Mouse (Mus musculus): ENCODE measurements at regions not wholly inside any gene's neighbourhood (a gene's known extent, or its start where the extent isn't known, plus 50 kb on each side); places are given as distances from the start of the nearest gene placed in this dataset.

DNA sequence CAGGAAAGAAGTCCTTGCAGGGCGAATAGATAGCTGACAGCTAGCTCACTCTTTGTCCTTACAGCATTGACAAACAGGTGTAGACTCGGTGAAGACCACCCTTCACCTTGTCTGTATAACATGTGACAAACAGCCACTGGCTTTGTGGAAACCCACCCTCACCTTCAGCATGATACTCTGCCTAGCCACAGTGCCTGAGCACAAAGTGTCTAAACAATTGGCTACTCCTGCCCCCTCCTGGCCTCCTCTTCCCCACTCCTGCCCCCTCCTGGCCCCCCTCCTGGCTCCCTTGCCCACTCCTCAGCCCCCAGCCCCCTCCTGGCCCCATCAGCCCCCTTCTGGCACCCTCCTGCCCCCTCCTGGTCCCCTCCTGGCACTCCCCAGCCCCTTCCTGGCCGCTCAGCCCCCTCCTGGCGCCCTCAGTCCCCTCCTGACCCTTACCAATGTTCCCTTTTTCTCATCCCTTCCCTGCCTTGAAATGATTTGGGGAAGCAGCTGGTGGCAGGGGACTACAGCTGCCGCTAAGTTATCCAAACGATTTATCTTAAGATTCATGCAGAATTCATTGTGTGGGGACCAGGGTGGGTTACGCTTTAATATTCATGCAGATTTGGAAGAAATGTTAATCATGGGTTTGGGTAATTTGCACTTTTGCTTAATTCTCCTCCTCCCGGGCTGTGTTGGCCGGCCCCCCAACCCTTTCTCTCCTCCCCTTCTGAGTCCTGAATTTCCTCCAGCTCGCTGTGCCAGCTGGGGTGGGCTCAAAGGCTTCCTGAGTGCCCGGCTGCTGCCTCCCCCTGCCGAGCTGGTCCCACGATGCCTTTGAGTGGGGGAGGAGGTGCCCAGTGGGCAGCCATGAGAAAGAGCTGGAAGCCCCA, 131.5 kb upstream of the Rpl38 start:
- Histone ChIP-seq H3K27me3 (ENCODE audit: control insufficient read depth, insufficient read depth, low read depth, low read length) (no peaks in the 10 kb centered on the region), H3K27ac (ENCODE audit: low read length) (no peak overlapping the region), H3K4me1 (ENCODE audit: control insufficient read depth, low read depth, low read length) (no peaks in the 10 kb centered on the region), H3K4me2 (ENCODE audit: low read depth, low read length) (no peak overlapping the region), H3K9ac (ENCODE audit: low read depth, low read length) (no peak overlapping the region), H3K36me3 (ENCODE audit: control insufficient read depth, insufficient read depth) (no peaks in the 10 kb centered on the region), H3K9me3 (replicated peaks; ENCODE audit: control insufficient read depth, low read length) (no peaks in the 10 kb centered on the region), H3K4me3 (ENCODE audit: low read depth, low read length) (no peak overlapping the region)
- no peak for ATAC-seq (ENCODE audit: low read depth)
- 23% methylated on average over 13 of the region's 13 CpGs for WGBS (ENCODE audit: insufficient replicate concordance)

DNA sequence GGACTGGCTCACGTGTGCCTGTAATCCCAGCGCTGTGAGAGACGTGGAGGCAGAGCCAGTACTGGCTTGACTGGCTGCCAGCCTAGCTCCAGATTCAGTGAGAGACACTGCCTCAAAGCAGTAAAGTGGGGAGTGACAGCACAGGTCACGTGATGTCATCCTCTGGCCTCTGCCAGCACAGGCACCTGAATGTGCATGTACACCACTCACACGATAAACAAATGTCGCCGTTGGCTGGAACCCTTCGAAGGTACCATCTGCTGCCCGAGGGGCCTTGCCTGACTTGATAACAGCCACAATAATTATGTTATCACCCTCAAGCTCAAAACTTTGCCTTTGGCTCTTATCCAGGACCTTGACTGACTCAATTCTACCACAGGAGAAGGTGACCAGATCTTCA, 132.4 kb upstream of the Rpl38 start:
- Histone ChIP-seq H3K4me1 (ENCODE audit: control insufficient read depth, low read depth, low read length) (no peaks in the 10 kb centered on the region), H3K9me3 (replicated peaks; ENCODE audit: control insufficient read depth, low read length) (no peaks in the 10 kb centered on the region), H3K27ac (ENCODE audit: low read length) (no peak overlapping the region), H3K36me3 (ENCODE audit: control insufficient read depth, insufficient read depth) (no peaks in the 10 kb centered on the region), H3K27me3 (ENCODE audit: control insufficient read depth, insufficient read depth, low read depth, low read length) (no peaks in the 10 kb centered on the region), H3K4me3 (ENCODE audit: low read depth, low read length) (no peak overlapping the region), H3K9ac (ENCODE audit: low read depth, low read length) (no peak overlapping the region), H3K4me2 (ENCODE audit: low read depth, low read length) (no peak overlapping the region)
- 48% methylated on average over 9 of the region's 9 CpGs for WGBS (ENCODE audit: insufficient replicate concordance)
- ATAC-seq (ENCODE audit: low read depth): no peak

DNA sequence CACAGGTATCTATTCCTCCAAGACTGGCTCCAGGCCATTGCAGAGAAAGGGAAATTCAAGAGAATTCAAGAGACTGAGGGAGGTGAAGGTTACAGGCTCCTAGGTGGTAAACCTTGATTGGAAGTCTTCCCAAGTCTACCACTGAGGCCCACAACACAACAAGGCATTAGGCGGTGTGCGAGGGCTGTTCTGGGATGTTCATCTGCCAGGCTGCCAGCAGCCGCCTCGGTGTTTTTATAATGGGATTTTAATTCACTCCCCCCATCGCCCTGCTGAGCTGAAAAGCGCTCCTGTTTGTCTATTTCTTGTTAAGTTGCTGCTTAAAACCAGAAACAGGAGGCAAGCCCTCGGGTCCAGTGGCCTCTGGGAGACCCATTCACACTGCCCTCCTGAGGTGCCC, 133.9 kb upstream of the Rpl38 start:
- Histone ChIP-seq H3K27me3 (ENCODE audit: control insufficient read depth, insufficient read depth, low read depth, low read length) (no peaks in the 10 kb centered on the region), H3K4me3 (ENCODE audit: low read depth, low read length) (no peak overlapping the region), H3K27ac (ENCODE audit: low read length) (no peak overlapping the region), H3K4me1 (ENCODE audit: control insufficient read depth, low read depth, low read length) (no peaks in the 10 kb centered on the region), H3K36me3 (ENCODE audit: control insufficient read depth, insufficient read depth) (no peaks in the 10 kb centered on the region), H3K9me3 (replicated peaks; ENCODE audit: control insufficient read depth, low read length) (no peaks in the 10 kb centered on the region), H3K9ac (ENCODE audit: low read depth, low read length) (no peak overlapping the region), H3K4me2 (ENCODE audit: low read depth, low read length) (no peak overlapping the region)
- WGBS (ENCODE audit: insufficient replicate concordance): 69% methylated on average over 7 of the region's 7 CpGs
- no peak for ATAC-seq (ENCODE audit: low read depth)

DNA sequence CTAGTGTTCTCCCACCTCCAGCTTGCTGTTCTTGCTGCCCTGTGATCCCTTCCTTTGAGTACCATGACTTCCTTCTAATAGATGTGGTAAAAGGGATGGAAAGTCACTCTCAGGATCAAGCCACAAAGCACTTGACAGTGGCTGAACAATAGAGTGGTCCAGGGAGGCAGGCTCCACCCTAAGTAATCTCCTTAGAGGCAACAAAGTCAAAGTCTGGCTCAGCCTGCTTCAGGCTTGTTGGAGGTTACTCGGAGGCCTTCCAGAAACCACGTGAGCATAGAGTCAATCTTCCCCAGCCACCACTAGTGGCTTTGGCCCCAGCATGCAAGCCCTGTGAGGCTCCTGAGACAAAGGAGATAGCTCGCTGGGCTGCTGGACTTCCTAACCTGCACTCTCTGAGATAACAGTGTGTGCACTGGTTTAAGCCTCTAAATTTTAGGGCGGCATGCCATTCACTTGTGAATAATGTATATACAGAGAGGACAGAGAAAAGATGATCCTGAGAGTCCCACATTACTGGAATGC, 137.0 kb upstream of the Rpl38 start:
- Histone ChIP-seq H3K9ac (ENCODE audit: low read depth, low read length) (no peak overlapping the region), H3K36me3 (ENCODE audit: control insufficient read depth, insufficient read depth) (no peaks in the 10 kb centered on the region), H3K9me3 (replicated peaks; ENCODE audit: control insufficient read depth, low read length) (no peaks in the 10 kb centered on the region), H3K27me3 (ENCODE audit: control insufficient read depth, insufficient read depth, low read depth, low read length) (no peaks in the 10 kb centered on the region), H3K4me1 (ENCODE audit: control insufficient read depth, low read depth, low read length) (no peaks in the 10 kb centered on the region), H3K4me3 (ENCODE audit: low read depth, low read length) (no peak overlapping the region), H3K27ac (ENCODE audit: low read length) (no peak overlapping the region), H3K4me2 (ENCODE audit: low read depth, low read length) (no peak overlapping the region)
- WGBS (ENCODE audit: insufficient replicate concordance): 23% methylated on average over 4 of the region's 4 CpGs
- ATAC-seq (ENCODE audit: low read depth): no peak

DNA sequence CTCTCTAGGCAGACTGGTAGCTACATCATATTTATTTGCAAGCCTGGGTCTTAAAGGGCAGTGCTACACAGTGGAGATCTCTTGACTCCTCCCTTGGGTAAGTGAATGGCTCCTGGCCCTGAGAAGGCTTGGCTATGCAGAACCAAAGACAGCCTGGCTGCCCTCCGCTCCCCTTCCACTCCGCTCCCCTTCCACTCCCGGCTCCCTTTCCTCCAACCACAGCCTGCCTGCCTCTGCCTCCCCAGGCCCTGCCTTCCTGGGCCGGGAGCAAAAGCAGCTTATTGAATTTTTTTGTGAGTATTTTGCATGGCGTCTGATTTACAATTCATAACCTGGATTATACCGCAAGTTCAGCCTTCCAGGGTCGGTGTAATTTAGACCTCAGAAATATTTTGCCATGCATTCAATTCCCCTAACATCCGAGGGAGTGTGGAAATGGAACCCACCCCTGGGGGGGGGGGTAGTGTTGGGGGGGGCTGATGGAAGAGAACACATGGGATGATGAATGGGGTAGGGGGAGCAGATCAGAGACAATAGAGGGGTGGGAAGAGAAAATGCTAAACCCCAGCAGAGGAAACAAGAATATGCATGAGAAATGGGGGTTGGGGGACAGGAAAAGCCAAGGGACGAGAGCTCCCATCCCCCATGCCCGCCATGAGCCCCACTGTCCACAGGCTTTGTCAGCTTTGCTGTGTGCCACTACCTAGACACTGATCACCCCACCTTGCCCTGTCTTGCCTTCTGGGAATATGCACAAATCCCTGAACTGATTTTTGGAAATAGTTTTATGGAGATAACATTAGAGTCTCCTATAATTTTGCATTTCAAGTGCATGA, 139.2 kb upstream of the Rpl38 start:
- Histone ChIP-seq H3K27me3 (ENCODE audit: control insufficient read depth, insufficient read depth, low read depth, low read length) (no peaks in the 10 kb centered on the region), H3K4me3 (ENCODE audit: low read depth, low read length) (no peak overlapping the region), H3K36me3 (ENCODE audit: control insufficient read depth, insufficient read depth) (no peaks in the 10 kb centered on the region), H3K9ac (ENCODE audit: low read depth, low read length) (no peak overlapping the region), H3K9me3 (replicated peaks; ENCODE audit: control insufficient read depth, low read length) (no peaks in the 10 kb centered on the region), H3K27ac (ENCODE audit: low read length) (no peak overlapping the region), H3K4me1 (ENCODE audit: control insufficient read depth, low read depth, low read length) (no peaks in the 10 kb centered on the region), H3K4me2 (ENCODE audit: low read depth, low read length) (no peak overlapping the region)
- no peak for ATAC-seq (ENCODE audit: low read depth)
- 57% methylated on average over 10 of the region's 10 CpGs for WGBS (ENCODE audit: insufficient replicate concordance)

DNA sequence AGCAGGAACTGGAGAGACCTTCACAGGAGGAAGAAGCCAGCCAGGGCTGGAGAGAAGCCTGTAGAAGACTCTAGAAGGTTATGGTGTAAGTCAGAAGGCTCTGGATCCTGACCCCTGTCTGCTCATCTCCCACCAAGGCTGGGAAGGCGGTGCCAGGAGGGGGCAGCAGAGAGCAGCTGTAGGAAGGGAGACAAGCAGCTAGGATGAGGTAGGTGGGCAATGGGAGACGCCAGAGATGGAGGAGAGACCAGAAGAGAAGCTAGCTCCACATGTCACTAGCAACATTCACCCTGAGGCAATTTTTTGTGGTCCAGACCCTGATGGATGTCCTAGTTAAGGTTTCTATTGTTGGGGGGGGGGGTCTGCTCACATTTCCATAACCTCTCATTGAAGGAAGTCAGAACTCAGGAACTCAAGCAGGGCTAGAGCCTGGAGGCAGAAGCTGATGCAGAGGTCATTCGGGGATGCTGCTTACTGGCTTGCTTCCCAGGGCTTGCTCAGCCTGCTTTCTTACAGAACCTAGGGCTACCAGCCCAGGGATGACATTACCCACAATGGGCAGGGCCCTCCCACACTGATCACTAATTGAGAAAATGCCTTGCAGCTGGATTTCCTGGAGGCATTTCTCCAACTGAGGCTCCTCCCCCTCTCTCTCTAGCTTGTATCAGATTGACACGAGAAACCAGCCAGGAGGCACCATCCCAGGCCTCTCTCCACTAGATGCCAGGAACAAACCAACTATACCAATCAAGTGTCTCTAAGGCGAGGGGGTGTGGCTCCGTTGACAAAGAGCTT, 144.7 kb upstream of the Rpl38 start:
- H3K36me3 ChIP-seq (ENCODE audit: control insufficient read depth, insufficient read depth): no peaks in the 10 kb centered on the region
- ATAC-seq (ENCODE audit: low read depth): no peak
- no peak overlapping the region for H3K9ac ChIP-seq (ENCODE audit: low read depth, low read length)
- H3K4me3 ChIP-seq (ENCODE audit: low read depth, low read length): no peak overlapping the region
- H3K27ac ChIP-seq (ENCODE audit: low read length): no peak overlapping the region
- 30% methylated on average over 6 of the region's 6 CpGs for WGBS (ENCODE audit: insufficient replicate concordance)
- H3K27me3 ChIP-seq (ENCODE audit: control insufficient read depth, insufficient read depth, low read depth, low read length): no peaks in the 10 kb centered on the region
- no peaks in the 10 kb centered on the region for H3K4me1 ChIP-seq (ENCODE audit: control insufficient read depth, low read depth, low read length)
- no peaks in the 10 kb centered on the region for H3K9me3 ChIP-seq (replicated peaks; ENCODE audit: control insufficient read depth, low read length)
- H3K4me2 ChIP-seq (ENCODE audit: low read depth, low read length): no peak overlapping the region

DNA sequence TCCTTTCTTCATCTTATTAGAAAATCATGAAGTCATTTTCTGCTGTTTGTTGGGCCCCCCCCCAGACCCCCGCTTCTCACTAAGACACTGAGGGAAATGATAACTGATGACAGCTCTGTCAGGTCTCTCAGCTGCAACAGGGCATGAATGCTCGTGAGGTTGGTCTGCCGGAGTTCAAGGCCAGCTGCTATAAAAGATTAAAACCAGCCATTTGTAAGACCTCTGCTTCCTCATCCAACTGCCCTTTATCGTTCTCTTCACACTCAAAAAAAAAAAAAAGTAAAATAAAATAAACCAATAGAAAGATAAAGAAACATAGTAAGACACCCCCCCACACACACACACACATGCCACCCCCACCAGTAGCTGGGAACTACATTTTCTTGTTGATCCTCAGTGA, 153.0 kb upstream of the Rpl38 start:
- H3K9ac ChIP-seq (ENCODE audit: low read depth, low read length): no peak overlapping the region
- WGBS (ENCODE audit: insufficient replicate concordance): 11% methylated on average over 4 of the region's 4 CpGs
- no peak for ATAC-seq (ENCODE audit: low read depth)
- no peaks in the 10 kb centered on the region for H3K27me3 ChIP-seq (ENCODE audit: control insufficient read depth, insufficient read depth, low read depth, low read length)
- H3K36me3 ChIP-seq (ENCODE audit: control insufficient read depth, insufficient read depth): no peaks in the 10 kb centered on the region
- H3K4me2 ChIP-seq (ENCODE audit: low read depth, low read length): no peak overlapping the region
- H3K4me1 ChIP-seq (ENCODE audit: control insufficient read depth, low read depth, low read length): no peaks in the 10 kb centered on the region
- H3K27ac ChIP-seq (ENCODE audit: low read length): no peak overlapping the region
- H3K4me3 ChIP-seq (ENCODE audit: low read depth, low read length): no peak overlapping the region
- H3K9me3 ChIP-seq (replicated peaks; ENCODE audit: control insufficient read depth, low read length): no peaks in the 10 kb centered on the region

DNA sequence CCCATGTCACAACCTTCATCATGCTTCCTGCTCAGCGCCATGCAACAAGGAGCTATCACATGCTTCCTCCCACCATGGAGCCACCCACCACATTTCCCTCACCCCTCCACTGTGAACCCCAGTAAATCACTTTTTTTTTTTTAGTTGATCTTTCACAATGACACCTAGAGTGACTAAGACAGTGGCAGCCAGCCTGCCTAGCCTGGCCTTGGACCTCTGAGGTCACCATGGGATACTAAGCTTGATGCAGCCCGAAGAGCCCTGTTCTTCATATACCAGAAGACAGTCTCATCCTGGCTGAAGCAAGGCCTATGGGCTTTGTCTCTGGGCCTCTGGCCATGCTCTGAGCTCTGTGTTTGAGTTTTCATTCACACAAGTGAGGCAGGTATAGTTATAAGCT, 154.2 kb upstream of the Rpl38 start:
- no peak overlapping the region for H3K9ac ChIP-seq (ENCODE audit: low read depth, low read length)
- H3K36me3 ChIP-seq (ENCODE audit: control insufficient read depth, insufficient read depth): no peaks in the 10 kb centered on the region
- H3K27ac ChIP-seq (ENCODE audit: low read length): no peak overlapping the region
- H3K4me3 ChIP-seq (ENCODE audit: low read depth, low read length): no peak overlapping the region
- H3K27me3 ChIP-seq (ENCODE audit: control insufficient read depth, insufficient read depth, low read depth, low read length): no peaks in the 10 kb centered on the region
- ATAC-seq (ENCODE audit: low read depth): no peak
- H3K4me1 ChIP-seq (ENCODE audit: control insufficient read depth, low read depth, low read length): no peaks in the 10 kb centered on the region
- WGBS (ENCODE audit: insufficient replicate concordance): 64% methylated on average over 2 of the region's 2 CpGs
- no peak overlapping the region for H3K4me2 ChIP-seq (ENCODE audit: low read depth, low read length)
- no peaks in the 10 kb centered on the region for H3K9me3 ChIP-seq (replicated peaks; ENCODE audit: control insufficient read depth, low read length)

Measured in liver, embryonic 16.5 days (tissue).